Comparison of ENCODE assay signal across 8 mouse cellular contexts in the genomic region with DNA sequence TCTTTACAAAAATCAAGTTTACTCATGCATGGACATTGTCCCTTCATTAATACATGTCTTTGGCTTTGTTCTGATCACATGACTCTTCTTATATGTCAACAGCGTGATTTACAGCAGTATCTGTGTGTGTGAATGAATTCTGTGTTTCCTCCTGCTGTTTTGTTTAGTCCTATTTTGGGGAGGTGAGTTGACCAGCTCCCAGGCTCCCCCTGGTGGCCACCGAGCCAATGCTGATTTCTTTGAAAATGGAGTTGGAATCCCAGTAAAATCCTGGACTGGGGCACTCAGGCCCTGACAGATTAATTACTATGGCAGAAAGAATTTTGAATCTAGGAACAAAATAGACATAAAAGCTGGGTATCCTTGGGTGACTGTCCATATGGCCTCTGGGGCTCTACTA. TPM values are rescaled to one million over a fixed set of nuclear protein-coding genes. Genes with fewer than 3 reads are reported as not detected.
DNase-seq lines count a peak whose midpoint lies in the region; ATAC-seq and TF ChIP-seq lines count a peak whose summit lies in the region.

No protein-coding gene starts in this region.

- peaks cover 10% of the 10 kb centered on the region for H3K27me3 ChIP-seq in kidney, embryonic 15.5 days

- DNase-seq in kidney, adult 18-20 months: peak; percentile 86
- peak; percentile 86 to 91 for DNase-seq in heart, postnatal 14 days
- peak; percentile 56 to 83 for DNase-seq in left cerebral cortex, postnatal 10 days (ENCODE audit: extremely low spot score in 1 of 2, low spot score in 2 of 2)
- DNase-seq in naive thymus-derived CD4-positive, alpha-beta T cell, adult 2 months (ENCODE audit: low read depth): peak; percentile 80
- DNase-seq in thymus, postnatal 0 days (ENCODE audit: low spot score): peak; percentile 49

- H3K4me2 ChIP-seq in kidney, embryonic 15.5 days: no peak overlapping the region

- no peak for TF ChIP-seq POLR2A in bone marrow macrophage, adult 2 months (IDR thresholded peaks at IDR 0.05; ENCODE audit: borderline replicate concordance, low read depth, low read length)

- no peak for ATAC-seq in kidney, embryonic 15.5 days (replicated peaks; ENCODE audit: low FRiP score)
- 0 out of 2 replicates have a peak, but pooled peaks have one; percentile 46 for ATAC-seq in erythroid progenitor cell, adult 5-6 weeks (replicated peaks; ENCODE audit: low FRiP score, poor library complexity, severe bottlenecking)

- peak; percentile 84 for TF ChIP-seq CTCF in bone marrow macrophage, adult 2 months (IDR thresholded peaks at IDR 0.05; ENCODE audit: low read depth, low read length)

- H3K9ac ChIP-seq in kidney, embryonic 15.5 days: no peak overlapping the region

- H3K27ac ChIP-seq in kidney, embryonic 15.5 days: no peak overlapping the region
- H3K27ac ChIP-seq in bone marrow macrophage, adult 2 months (ENCODE audit: insufficient read depth, low read depth, low read length): no peak overlapping the region

- intact Hi-C loops in heart, postnatal 14 days (cut with DNase I): loop anchor here (1.0 to 2.0 kb wide), 2 partner anchors 82 to 281 kb away; no protein-coding TSS in a partner anchor
- intact Hi-C loops in left cerebral cortex, postnatal 10 days (cut with DNase I): loop anchor here (2.0 kb wide), 1 partner anchor 81 kb away; the partner anchor contains the start of gene Npr2

- no peaks in the 10 kb centered on the region for H3K9me3 ChIP-seq in kidney, embryonic 15.5 days (replicated peaks)

- 0 out of 2 replicates have a peak, but pooled peaks cover 6% of the 10 kb centered on the region for H3K4me1 ChIP-seq in kidney, embryonic 15.5 days
- H3K4me1 ChIP-seq in bone marrow macrophage, adult 2 months (ENCODE audit: control insufficient read depth, insufficient read depth, low read length): no peaks in the 10 kb centered on the region

- H3K36me3 ChIP-seq in kidney, embryonic 15.5 days: no peaks in the 10 kb centered on the region

- WGBS in kidney, embryonic 15.5 days: 4% methylated on average over 2 of the region's 2 CpGs

- no peak overlapping the region for H3K4me3 ChIP-seq in kidney, embryonic 15.5 days (replicated peaks)
- no peak overlapping the region for H3K4me3 ChIP-seq in bone marrow macrophage, adult 2 months (ENCODE audit: insufficient read depth, low read length)

RNA-seq across cellular contexts. Expression of gene Olfr71, which starts 1.8 kb away (rescaled TPM):
- not detected in 2 replicates for polyA plus RNA-seq in kidney, embryonic 15.5 days (2015; fragmentation: Nextera tagmentation; extraction: Ambion mirVana)
- not detected in 2 replicates for polyA plus RNA-seq in bone marrow macrophage, adult 2 months (2012; ENCODE audit: insufficient read depth, insufficient read length, missing spikeins)
- not detected in 2 replicates for total RNA-seq in erythroid progenitor cell, adult 5-6 weeks (2015; ENCODE audit: low replicate concordance)
- total RNA-seq in erythroid progenitor cell, adult 5-6 weeks (2017; ENCODE audit: low replicate concordance): not detected in 2 replicates
- total RNA-seq in heart, postnatal 14 days (2021): not detected
- not detected for total RNA-seq in left cerebral cortex, postnatal 10 days (2021)
- not detected in 2 replicates for polyA plus RNA-seq in thymus, postnatal 0 days (2015; fragmentation: Nextera tagmentation; extraction: Ambion mirVana)

RNA-seq across cellular contexts. Expression of gene Olfr70, which starts 11.2 kb away (rescaled TPM):
- not detected in 2 replicates for polyA plus RNA-seq in kidney, embryonic 15.5 days (2015; fragmentation: Nextera tagmentation; extraction: Ambion mirVana)
- not detected in 2 replicates for polyA plus RNA-seq in bone marrow macrophage, adult 2 months (2012; ENCODE audit: insufficient read depth, insufficient read length, missing spikeins)
- total RNA-seq in erythroid progenitor cell, adult 5-6 weeks (2015; ENCODE audit: low replicate concordance): not detected in 2 replicates
- total RNA-seq in erythroid progenitor cell, adult 5-6 weeks (2017; ENCODE audit: low replicate concordance): not detected in 2 replicates
- total RNA-seq in heart, postnatal 14 days (2021): not detected
- not detected for total RNA-seq in left cerebral cortex, postnatal 10 days (2021)
- polyA plus RNA-seq in thymus, postnatal 0 days (2015; fragmentation: Nextera tagmentation; extraction: Ambion mirVana): not detected in 2 replicates

RNA-seq across cellular contexts. Expression of gene Hrct1, which starts 15.2 kb away (rescaled TPM):
- polyA plus RNA-seq in kidney, embryonic 15.5 days (2015; fragmentation: Nextera tagmentation; extraction: Ambion mirVana): 0.77 and 1.0 TPM in 2 replicates
- not detected in 2 replicates for polyA plus RNA-seq in bone marrow macrophage, adult 2 months (2012; ENCODE audit: insufficient read depth, insufficient read length, missing spikeins)
- not detected in 2 replicates for total RNA-seq in erythroid progenitor cell, adult 5-6 weeks (2015; ENCODE audit: low replicate concordance)
- total RNA-seq in erythroid progenitor cell, adult 5-6 weeks (2017; ENCODE audit: low replicate concordance): not detected in 2 replicates
- total RNA-seq in heart, postnatal 14 days (2021): 1 to 10 TPM; 4.7 to 5.1 TPM
- total RNA-seq in left cerebral cortex, postnatal 10 days (2021): 1 to 10 TPM in 1 of 2 experiments, under 1 TPM in 1; 0.87 to 1.1 TPM
- polyA plus RNA-seq in thymus, postnatal 0 days (2015; fragmentation: Nextera tagmentation; extraction: Ambion mirVana): 1.1 and 1.5 TPM in 2 replicates

RNA-seq across cellular contexts. Expression of gene Spaar, which starts 18.0 kb away (rescaled TPM):
- polyA plus RNA-seq in kidney, embryonic 15.5 days (2015; fragmentation: Nextera tagmentation; extraction: Ambion mirVana): 0.12 and 0.19 TPM in 2 replicates
- polyA plus RNA-seq in bone marrow macrophage, adult 2 months (2012; ENCODE audit: insufficient read depth, insufficient read length, missing spikeins): not detected in 2 replicates
- not detected in 2 replicates for total RNA-seq in erythroid progenitor cell, adult 5-6 weeks (2015; ENCODE audit: low replicate concordance)
- not detected in 2 replicates for total RNA-seq in erythroid progenitor cell, adult 5-6 weeks (2017; ENCODE audit: low replicate concordance)
- 1 to 10 TPM; 5.0 to 6.1 TPM for total RNA-seq in heart, postnatal 14 days (2021)
- under 1 TPM; 0.43 TPM for total RNA-seq in left cerebral cortex, postnatal 10 days (2021)
- 0.28 and 0.43 TPM in 2 replicates for polyA plus RNA-seq in thymus, postnatal 0 days (2015; fragmentation: Nextera tagmentation; extraction: Ambion mirVana)

RNA-seq across cellular contexts. Expression of gene Fam221b, which starts 42.9 kb away (rescaled TPM):
- polyA plus RNA-seq in kidney, embryonic 15.5 days (2015; fragmentation: Nextera tagmentation; extraction: Ambion mirVana): 2.7 and 3.3 TPM in 2 replicates
- 0.15 and 0.21 TPM in 2 replicates for polyA plus RNA-seq in bone marrow macrophage, adult 2 months (2012; ENCODE audit: insufficient read depth, insufficient read length, missing spikeins)
- not detected in 2 replicates for total RNA-seq in erythroid progenitor cell, adult 5-6 weeks (2015; ENCODE audit: low replicate concordance)
- total RNA-seq in erythroid progenitor cell, adult 5-6 weeks (2017; ENCODE audit: low replicate concordance): 1.7 TPM in 1 of 2 replicates, not detected in the other
- under 1 TPM; 0.10 to 0.19 TPM for total RNA-seq in heart, postnatal 14 days (2021)
- total RNA-seq in left cerebral cortex, postnatal 10 days (2021): 1 to 10 TPM; 1.0 to 1.3 TPM
- polyA plus RNA-seq in thymus, postnatal 0 days (2015; fragmentation: Nextera tagmentation; extraction: Ambion mirVana): 3.2 and 3.3 TPM in 2 replicates
